Mouse (Mus musculus) erythroid progenitor cell, adult 5-6 weeks (primary cell): ENCODE measurements around the gene Mrpl14. TPM values are rescaled to one million over a fixed set of nuclear protein-coding genes. Genes with fewer than 3 reads are reported as not detected.

Source experiments
- ATAC-seq: replicated peaks from 2 replicates; pipeline ENCODE4 v1.8.0; 2016; ENCODE audit warnings: moderate number of reproducible peaks, mild to moderate bottlenecking, moderate TSS enrichment, inconsistent platforms; ENCODE audit not compliant: poor library complexity, low FRiP score, severe bottlenecking
- total RNA-seq, 2 experiments: library from RNA; stranded (forward) in 1 of 2; stranded (reverse) in 1 of 2; fragments of 150-400 nt in 1 of 2; fragments of 186-747, 209-891 nt in 1 of 2; gene quantifications; 2 replicates each; pipeline versions ENCODE4 v1.2.3 to v1.2.4; 2015 to 2017; ENCODE audit warnings: low replicate concordance in 2 of 2

The Mrpl14 gene
- total RNA-seq (2015; ENCODE audit: low replicate concordance) (28.8 and 39.8 TPM in 2 replicates), total RNA-seq (2017; ENCODE audit: low replicate concordance) (8.5 and 8.7 TPM in 2 replicates)

DNA sequence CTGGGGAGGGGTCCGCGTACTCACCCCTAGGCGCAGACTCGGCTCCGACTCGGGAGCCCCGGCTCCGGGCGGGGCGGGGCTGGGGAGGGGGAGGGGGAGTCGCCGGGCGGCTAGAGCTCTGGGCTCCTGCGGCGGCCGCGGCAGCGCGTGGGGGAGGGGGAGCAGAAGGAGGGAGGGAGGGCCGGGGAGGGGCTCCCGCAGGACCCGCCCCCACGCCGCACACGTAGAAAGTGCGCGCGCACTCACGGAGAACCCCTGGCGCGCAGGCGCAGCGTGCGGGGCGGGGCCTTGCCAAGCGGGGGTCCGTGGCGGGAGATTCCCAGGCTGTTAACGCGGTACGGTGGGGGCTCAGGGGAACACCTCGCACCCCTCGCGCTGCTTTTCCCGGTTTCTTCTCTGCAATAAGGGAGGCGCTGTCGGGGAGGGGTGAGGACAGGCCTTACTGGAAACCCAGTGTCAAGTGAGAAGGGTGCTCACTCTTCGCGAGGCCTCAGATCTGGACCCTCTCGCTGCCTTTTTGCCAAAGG, at the start of gene Mrpl14:
Gene Mrpl14, plus strand, starts transcription at position 230 of the 527 bp plus-strand sequence.
- ATAC-seq = peak; percentile 79

DNA sequence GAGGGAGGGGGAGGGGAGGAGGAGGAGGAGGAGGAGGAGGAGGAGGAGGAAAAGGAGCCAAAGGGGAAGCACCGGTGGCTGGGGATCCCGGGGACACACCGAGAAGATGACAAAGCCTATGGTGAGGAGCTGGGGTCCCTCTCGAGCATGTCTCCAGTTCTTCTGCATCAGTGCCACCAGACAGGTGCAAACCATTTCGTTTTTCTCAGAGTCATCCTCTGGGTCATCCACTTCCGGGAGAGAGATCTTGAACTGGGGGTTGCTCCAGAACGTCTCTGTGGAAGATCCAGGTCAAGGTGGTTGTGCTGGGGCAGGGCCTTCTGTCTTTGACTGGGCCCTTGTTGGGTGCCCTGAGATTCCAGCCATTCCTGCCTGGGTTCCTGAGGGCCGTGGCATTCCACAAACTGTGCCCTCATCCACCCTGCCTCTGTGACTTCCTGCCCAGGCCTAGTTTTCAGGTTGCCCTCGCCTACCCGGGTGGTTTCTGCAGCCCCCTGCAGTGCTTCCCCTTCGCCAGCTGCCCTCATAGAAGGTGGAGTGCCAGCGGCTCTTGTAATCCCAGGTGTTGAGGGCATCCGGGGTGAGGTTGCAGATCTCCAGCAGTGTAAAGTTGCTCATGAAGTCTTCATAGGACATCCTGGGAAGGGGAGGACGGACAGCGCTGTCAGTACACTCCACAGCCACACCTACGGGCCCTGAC, 47.4 kb upstream of the Mrpl14 start:
- ATAC-seq = no peak

DNA sequence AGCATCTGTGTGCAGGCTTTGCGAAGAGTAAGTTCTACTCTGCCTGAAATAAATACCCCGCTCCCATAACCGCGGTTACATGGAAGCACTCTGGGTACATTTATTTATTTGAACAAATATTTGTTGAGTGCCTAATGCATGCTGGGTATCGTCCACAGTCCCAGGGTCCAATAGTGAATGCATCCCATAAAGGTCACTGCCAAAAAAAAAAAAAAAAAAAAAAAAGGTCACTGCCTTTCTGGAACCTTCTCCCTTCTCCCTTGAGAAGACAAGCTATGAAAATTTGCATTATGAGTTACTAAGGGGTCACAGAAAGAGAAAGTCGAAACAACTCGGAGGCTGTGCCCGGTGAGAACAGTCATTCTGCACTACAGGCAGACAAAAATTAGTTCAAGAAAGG, 44.1 kb upstream of the Mrpl14 start:
- ATAC-seq = no peak

DNA sequence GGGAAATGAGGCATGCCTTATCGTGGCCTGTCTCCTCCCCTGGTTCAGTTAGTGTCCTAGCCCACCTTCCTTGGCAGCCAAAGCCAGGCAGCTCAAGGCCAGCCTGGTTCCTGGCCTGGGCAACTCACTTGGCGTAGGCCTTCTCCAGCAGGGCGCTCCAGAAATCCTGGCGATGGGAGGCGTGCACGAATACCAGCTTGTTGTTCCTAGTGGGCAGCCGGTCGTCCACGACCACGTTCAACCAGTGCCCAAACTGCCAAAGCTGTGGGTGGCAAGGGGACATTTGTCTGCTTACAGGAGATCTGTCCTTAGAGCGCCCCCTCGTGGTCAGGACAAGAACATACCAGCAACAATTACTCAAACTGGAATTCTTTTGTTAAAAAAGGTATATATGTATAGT, 43.4 kb upstream of the Mrpl14 start:
- ATAC-seq = 0 out of 2 replicates have a peak, but pooled peaks have one; percentile 19

DNA sequence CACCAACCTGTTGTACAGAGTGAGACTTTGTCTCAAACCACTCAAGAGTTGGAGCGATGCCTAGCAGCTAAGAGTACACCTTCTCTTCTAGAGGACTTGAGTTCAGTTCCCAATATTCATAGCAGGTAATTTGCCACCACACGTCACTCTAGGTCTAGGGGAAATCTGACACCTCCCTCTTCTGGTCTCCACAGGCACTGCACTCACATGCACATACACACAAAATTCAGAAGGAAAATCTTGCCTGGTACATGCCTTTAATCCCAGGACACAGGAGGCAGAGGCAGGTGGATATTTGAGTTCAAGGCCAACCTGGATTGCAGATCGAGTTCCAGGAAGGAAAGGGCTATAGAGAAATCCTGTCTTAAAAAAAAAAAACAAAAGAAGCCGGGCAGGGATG, 41.9 kb upstream of the Mrpl14 start:
- ATAC-seq = no peak

DNA sequence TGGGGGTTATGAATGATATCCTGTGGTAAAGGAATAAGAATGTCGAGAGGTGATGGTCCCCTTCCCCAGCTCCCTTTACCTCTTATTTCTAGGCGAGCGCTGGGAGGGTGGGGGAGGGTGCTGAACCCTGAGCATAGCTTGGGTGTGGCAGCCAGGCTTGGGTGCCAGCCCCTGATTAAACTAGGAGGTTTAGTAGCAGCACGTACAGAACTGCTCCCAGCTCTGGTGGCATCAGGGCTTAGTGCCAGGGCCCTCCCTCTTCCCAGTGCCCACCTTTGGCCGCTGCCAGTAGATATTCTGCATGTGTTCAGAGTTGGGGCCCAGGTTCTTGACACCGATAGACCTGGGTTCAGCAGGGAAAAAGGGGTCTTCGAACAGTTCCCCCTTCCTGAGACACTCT, 32.9 kb upstream of the Mrpl14 start:
- ATAC-seq = peak; percentile 87

DNA sequence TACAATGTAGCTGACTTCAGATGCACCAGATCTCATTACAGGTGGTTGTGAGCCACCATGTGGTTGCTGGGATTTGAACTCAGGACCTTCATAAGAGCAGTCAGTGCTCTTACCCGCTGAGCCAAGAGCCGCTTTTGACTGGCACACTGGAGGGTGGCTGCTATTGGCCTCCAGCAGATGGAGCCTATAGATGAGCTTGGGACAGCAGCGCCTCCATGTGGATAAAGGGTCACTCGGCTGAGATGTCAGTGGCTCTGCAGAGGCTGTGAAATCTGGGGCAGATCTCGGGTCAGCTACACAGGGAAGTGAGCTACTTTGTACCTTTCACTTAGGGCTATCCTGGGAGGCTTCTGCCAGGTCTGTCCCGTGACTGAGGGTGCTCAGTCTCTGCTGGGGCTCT, 30.3 kb upstream of the Mrpl14 start:
- no peak for ATAC-seq

DNA sequence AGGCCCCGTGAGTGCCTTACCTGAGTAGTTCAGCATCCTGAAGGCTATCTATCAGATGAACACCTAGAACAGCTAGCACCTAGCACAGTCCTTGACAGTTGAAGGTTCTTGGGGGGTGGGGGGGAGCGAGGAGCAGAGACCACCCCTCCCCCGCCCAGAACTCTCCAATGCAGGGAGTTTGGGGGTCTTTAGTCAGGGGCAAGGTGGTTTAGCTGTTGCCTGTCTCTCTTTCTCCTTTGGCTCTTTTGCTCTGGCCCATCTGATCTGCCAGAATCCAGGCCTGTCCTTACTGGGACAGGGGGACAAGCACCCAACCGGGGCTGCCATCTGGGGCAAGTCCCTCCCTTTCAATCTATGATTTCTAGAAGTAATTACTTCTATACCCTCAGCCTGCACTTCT, 26.9 kb upstream of the Mrpl14 start, which contains the start of gene Capn11:
Gene Capn11, minus strand, starts transcription at position 101 of the 400 bp plus-strand sequence.
- no peak for ATAC-seq

DNA sequence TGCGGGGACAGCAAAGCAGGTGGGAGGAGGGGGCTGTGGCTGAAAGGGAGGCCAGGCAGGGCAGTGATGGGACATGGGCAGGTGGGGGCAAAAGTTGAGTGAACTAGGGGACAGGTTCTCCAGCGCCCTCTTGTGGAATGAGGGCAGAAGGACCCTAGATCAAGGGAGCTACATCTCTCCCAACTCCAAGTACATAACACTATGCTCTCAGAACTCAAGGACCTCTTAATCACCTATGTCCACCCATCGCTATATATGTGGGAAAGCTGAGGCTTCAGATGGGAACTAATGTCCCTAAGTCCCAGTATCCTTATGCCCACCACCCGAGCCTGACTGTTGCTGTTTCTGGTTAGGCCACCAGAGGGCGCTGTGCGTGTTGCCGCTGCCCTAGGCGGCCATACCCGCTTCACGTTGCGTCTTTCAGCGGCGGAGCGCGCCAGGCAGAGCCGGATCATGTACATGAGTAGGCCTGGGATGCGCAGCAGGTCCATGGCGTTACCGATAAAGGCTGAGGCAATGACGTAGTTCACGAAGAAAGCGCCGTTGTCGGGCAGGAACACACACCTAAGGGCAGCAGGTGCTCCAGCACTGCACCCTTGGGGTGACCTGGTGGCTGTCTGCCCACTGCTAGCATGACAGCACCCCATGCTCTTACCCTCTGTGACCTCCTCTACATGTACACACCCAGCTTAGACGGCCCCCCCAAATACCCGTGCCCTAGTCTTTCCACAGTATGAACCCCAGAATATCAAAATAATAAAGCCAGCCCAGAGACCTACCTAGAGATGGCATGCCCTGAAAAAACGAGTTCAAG, 22.8 kb upstream of the Mrpl14 start:
- peak; percentile 66 for ATAC-seq

DNA sequence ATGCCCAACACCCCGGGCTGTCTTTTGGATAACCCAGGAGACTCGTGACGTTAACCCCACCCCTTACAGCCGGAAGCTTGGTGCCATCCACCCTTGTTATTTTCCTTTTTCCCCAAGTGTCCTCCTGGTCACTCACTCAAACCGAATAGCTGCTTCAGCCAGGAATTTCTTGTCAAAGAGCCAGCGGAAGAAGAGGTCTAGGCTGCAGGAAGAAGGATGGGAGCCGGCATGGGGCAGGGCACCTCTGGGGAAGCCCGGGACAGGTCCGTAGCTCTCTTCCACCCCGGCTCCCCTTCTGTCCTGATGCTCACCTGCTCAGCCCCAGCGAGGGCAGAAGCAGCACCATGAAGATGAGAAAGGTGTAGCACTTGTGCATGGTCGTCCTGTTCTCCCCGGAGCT, 21.5 kb upstream of the Mrpl14 start:
- ATAC-seq = no peak

DNA sequence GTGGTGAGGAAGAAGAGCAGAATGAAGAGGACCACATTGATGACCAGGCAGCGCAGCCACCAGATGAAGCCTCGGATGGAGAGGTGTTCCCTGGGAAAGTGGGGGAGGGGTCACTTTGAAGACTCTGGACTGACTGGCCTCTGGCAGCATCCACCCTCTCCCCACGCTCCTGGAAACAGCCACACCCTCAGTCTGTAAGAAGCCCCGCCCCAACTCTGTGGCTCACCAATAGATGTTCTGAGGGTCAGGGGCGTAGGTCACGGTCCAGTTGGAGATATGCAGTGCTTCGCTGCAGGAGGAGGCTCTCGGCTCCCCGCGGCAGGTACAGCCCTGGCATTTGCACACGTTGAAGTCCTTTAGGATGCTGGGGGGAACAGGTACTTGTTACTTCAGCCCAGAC, 20.0 kb upstream of the Mrpl14 start:
- no peak for ATAC-seq

DNA sequence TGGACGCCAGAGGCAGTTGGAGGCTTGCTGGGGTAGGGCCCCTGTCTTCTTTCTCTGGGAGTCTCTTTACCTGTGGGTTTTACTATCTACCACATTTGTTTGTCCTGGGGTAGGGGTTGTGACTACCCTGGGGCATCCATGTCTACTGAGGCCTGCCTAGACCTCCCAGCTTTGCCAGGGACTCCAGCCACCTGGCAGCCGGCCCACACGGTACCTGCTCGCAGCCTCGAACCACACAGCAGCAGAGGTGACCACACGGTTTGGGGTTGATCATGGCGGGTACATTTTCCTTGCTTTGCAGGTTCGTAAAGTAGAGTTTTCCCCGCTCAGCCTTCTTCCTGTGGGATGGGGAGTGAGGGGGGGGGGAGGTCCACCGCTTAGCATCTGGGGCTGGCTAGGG, 18.6 kb upstream of the Mrpl14 start:
- no peak for ATAC-seq

DNA sequence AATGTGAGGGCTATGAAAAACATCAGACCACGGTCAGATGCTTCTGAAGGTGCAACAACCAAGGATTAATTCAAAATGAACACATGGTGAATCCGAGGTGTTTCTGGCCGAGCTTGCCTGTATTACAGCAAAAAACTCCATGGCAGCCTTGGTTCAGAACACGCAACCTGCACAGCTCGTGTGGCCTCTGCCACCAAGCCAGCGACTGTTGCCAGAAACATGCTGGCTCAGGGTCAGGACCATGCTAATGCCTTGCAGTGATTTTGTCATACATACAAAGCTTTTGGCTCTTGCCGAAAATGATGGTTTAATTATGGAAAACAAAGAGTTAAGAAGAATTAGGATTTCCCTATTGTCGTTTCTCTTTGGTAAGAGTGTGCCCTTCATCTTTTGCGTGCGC, 18.1 kb upstream of the Mrpl14 start:
- no peak for ATAC-seq

DNA sequence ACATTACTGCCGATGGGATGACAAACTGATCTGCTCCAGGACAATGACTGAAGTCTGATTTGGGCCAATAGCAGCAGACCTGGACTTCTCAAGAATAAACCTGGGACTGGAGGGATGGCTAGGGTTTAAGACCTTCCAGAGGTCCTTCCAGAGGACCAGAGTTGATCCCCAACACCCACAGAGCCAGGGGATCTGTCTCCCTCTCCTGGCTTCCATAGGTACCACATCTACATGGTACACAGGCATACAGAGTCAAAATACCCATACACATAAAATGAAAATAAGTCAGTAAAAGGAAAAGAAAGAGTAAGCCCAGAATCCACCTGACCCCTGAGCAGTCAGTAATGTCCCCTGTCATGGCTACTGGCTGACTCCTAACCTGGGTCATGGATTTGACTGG, 14.3 kb upstream of the Mrpl14 start:
- no peak for ATAC-seq

DNA sequence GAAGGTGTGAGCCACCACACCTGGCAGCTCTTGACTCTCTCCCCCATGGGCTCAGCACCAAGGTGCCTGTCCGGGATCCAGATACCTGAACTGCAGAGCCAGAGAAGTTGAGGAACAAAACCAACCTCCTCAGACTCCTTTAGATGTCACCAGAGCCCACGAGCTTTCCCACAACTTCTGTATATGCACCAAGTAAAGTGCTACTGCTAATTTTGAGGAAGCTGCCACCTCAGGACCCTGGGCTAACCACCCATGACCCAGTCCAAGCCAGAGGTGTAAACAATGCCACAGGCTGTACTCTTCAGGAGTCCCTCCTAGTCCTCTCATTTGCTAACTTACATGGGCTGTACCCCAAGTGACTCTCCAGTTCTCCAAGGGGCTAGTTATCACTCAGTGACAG, 13.5 kb upstream of the Mrpl14 start:
- no peak for ATAC-seq

DNA sequence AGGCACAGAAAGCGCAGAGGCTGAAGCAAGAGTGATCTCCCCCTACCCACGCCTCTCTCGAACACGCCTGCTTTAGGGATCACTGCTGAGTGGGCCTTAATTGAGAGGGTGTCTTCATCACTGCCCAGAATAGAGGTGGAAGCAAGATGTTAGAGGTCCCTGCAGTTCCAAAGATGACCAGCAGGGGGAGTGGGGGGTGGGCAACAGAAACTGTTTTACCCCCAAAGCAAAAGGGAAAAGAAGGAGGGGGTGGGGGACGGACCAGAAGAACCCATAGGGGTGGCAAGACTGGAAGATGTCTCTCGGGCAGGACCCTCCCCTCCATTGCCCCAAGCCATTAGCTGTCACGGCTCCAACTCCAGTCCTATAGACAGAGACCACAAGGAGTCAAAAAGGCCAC, 8.0 kb upstream of the Mrpl14 start:
- no peak for ATAC-seq

DNA sequence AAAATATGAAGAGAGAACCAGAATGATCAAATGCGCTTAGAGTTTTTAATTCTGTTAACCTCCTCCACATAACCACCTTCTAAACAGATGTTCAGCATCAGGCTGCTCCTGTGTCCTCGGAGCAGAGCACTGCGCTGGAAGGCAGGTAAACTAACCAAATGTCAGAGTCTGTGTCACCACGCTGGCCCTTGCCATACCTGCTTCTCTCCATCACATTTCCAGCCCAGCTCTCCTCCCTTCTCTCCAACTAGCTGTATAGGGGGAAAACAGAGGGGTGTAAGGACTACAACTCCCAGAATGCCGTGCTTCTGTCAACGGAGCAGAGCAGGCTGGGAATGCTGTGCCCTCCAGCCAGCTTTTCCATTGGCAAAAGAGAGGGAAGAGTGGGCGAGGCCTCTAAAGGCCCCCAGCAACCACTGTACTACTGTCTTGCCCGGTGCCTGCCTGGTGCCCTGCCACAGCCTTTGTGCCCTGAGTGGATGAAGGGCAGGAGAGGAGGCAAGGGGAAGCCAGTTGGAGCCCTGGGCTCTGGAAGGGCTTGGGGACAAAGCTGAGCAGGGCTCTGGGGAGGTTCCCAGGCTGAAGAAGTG, 5.6 kb upstream of the Mrpl14 start:
- no peak for ATAC-seq

DNA sequence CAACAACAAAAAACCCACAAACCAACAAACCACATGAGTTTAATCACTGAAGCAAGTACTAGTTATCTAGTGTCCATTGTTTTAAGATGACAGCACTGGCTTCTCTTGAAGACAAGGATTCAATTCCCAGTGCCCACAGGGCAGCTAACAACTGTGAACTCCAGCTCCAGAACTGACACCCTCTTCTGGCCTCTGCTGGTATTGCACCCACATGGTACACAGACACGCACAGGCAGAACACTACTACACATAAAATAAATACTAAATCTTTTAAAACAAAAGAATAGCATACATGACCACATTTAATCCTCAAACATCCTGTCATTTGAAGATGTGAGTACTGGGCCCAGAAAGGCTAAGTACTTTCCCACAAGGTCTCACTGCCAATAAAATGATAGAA, 4.5 kb upstream of the Mrpl14 start:
- ATAC-seq = no peak

DNA sequence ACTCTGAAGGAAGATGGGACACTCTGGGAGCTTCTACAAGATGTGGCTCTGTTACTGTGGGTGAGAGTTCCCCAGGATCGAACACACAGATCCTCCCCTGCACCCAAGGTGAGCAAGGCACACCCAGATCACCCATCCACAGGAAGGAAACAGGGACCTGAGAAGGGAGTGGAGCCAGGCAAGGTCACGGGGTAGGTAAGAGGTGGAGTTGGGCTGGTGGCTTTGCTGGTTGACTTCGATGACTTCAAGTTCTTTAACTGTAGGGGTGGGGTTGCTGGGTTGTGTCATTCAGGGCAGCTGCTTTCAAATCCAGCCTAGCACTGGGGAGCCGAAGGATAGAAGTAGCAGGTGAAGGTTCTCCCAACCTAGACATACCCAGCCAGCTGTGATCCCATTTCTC, 3.3 kb upstream of the Mrpl14 start:
- ATAC-seq = no peak

DNA sequence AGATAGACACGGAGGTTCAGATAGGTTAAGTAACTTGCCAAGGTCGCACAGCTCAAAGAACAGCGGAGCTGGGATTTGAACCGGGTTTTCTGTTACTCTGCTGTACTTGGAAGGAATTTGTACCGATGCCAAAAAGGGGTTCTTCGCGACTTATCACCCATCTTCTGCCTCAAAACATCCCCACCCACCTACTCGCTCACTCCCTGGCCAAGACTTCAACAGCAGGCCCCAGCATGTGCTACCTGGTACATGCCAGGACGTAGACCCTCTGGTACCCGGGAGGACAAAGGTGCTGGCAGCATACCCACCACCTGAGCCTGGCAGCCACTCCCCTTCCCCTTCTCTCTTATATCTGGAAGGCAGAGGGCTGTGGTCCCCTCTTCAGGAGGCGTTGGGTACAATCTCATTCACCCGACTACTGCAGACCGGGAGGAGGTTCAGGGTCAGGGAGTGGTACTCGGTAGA, 1.4 kb upstream of the Mrpl14 start:
- no peak for ATAC-seq
